Mouse (Mus musculus): ENCODE results near the gene Oog3.

The Oog3 gene

DNA sequence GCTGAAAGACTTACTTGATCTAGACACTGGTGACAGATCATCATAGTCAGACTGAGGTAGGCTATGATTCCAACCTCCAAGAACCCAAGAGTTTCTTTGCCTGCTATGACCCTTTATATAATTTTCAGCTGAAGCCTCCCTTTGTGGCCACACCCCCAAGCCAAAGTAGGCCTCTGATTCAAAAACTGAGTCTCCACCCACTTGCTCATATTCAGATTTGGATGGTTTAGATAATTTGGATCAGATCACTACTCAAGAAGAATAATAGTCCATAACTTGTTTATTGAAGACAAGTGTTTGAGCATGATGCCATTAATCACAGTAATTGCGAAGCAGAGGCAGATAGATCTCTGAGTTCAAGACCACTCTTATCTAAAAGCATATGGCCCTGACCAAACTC lies at the start of gene Oog3:
Oog3 (minus strand) TSS at position 101 of the 400 bp plus-strand sequence.
- DNase-seq (ENCODE audit: low spot score) = no peak

DNA sequence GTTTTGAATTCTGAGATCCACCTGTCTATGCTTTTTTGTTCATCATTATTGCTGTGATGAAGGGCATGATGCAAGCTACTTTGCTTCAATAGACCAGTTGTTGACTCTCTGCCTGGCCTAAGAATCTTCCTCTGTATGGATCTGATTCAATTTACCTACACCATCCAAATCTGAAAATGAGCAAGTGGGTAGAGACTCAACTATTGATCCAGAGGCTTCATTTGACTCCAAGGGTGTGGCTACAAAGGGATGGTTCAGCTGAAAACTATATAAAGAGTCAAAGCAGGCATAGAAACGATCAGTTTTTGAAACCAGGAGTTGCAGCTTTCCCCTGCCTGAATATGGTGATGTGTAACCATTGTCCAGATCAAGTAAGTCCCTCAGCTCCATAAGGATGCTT lies 28.0 kb upstream of the Oog3 start, which contains the start of gene Oog2:
Oog2 (plus strand) TSS at position 301 of the 400 bp plus-strand sequence.
- DNase-seq (ENCODE audit: low spot score) = no peak

All from embryo, embryonic 10.5 days (tissue).